Mouse (Mus musculus): Measurements from ENCODE around the gene Nek8. TPM values are rescaled to one million over a fixed set of nuclear protein-coding genes. Genes with fewer than 3 reads are reported as not detected.

The Nek8 gene
- polyA plus RNA-seq, 1 experiment, result 4.8 TPM

GRCm38 (mm10) chr11:78205361-78206206 lies 29.1 kb upstream of the Nek8 start:
- H3K27ac ChIP-seq (ENCODE audit: insufficient read depth, low read length), result no peak overlapping the region
- H3K4me1 ChIP-seq (ENCODE audit: control insufficient read depth, insufficient read depth, low read length), result no peaks in the 10 kb centered on the region
- no peak for DNase-seq
- WGBS, result 71% methylated on average over 13 of the region's 13 CpGs
- no peaks in the 10 kb centered on the region for H3K27me3 ChIP-seq (ENCODE audit: control insufficient read depth, insufficient read depth, low read length)
- TF ChIP-seq POLR2A (IDR thresholded peaks at IDR 0.05; ENCODE audit: borderline replicate concordance, insufficient read depth, low read length) (no peak), CTCF (IDR thresholded peaks at IDR 0.05; ENCODE audit: borderline replicate concordance, insufficient read depth, low read depth, low read length) (no peak)
- H3K4me3 ChIP-seq (replicated peaks; ENCODE audit: insufficient read depth, low read depth, low read length), result no peak overlapping the region

GRCm38 (mm10) chr11:78204287-78204686 lies 27.8 kb upstream of the Nek8 start:
- DNase-seq, result no peak
- no peak overlapping the region for H3K4me3 ChIP-seq (replicated peaks; ENCODE audit: insufficient read depth, low read depth, low read length)
- H3K27me3 ChIP-seq (ENCODE audit: control insufficient read depth, insufficient read depth, low read length), result no peaks in the 10 kb centered on the region
- no peak for TF ChIP-seq POLR2A (IDR thresholded peaks at IDR 0.05; ENCODE audit: borderline replicate concordance, insufficient read depth, low read length)
- TF ChIP-seq CTCF (IDR thresholded peaks at IDR 0.05; ENCODE audit: borderline replicate concordance, insufficient read depth, low read depth, low read length), result no peak
- 38% methylated on average over 6 of the region's 6 CpGs for WGBS
- H3K27ac ChIP-seq (ENCODE audit: insufficient read depth, low read length), result peak overlapping the region; percentile 31; the same call in 1 of the 2 replicates
- no peaks in the 10 kb centered on the region for H3K4me1 ChIP-seq (ENCODE audit: control insufficient read depth, insufficient read depth, low read length)

- no peaks in the 10 kb centered on the region for H3K27me3 ChIP-seq (ENCODE audit: control insufficient read depth, insufficient read depth, low read length)
- WGBS, result 91% methylated on average over 3 of the region's 3 CpGs
Observed at GRCm38 (mm10) chr11:78202372-78202771, 25.9 kb upstream of the Nek8 start.

GRCm38 (mm10) chr11:78195101-78195863 lies 18.8 kb upstream of the Nek8 start:
- 60% methylated on average over 23 of the region's 23 CpGs for WGBS
- H3K27me3 ChIP-seq (ENCODE audit: control insufficient read depth, insufficient read depth, low read length), result no peaks in the 10 kb centered on the region
- H3K4me3 ChIP-seq (replicated peaks; ENCODE audit: insufficient read depth, low read depth, low read length), result no peak overlapping the region
- no peak for DNase-seq
- H3K27ac ChIP-seq (ENCODE audit: insufficient read depth, low read length), result no peak overlapping the region
- no peak for TF ChIP-seq POLR2A (IDR thresholded peaks at IDR 0.05; ENCODE audit: borderline replicate concordance, insufficient read depth, low read length)
- H3K4me1 ChIP-seq (ENCODE audit: control insufficient read depth, insufficient read depth, low read length), result no peaks in the 10 kb centered on the region

More at GRCm38 (mm10) chr11:78202372-78202771, 25.9 kb upstream of the Nek8 start:
- Histone ChIP-seq H3K27ac (ENCODE audit: insufficient read depth, low read length) (no peak overlapping the region), H3K4me1 (ENCODE audit: control insufficient read depth, insufficient read depth, low read length) (no peaks in the 10 kb centered on the region), H3K4me3 (replicated peaks; ENCODE audit: insufficient read depth, low read depth, low read length) (no peak overlapping the region)
- DNase-seq, result no peak
- TF ChIP-seq CTCF (IDR thresholded peaks at IDR 0.05; ENCODE audit: borderline replicate concordance, insufficient read depth, low read depth, low read length), result no peak
- no peak for TF ChIP-seq POLR2A (IDR thresholded peaks at IDR 0.05; ENCODE audit: borderline replicate concordance, insufficient read depth, low read length)

- TF ChIP-seq POLR2A (IDR thresholded peaks at IDR 0.05; ENCODE audit: borderline replicate concordance, insufficient read depth, low read length) (no peak), CTCF (IDR thresholded peaks at IDR 0.05; ENCODE audit: borderline replicate concordance, insufficient read depth, low read depth, low read length) (no peak)
- Histone ChIP-seq H3K4me1 (ENCODE audit: control insufficient read depth, insufficient read depth, low read length) (no peaks in the 10 kb centered on the region), H3K27me3 (ENCODE audit: control insufficient read depth, insufficient read depth, low read length) (no peaks in the 10 kb centered on the region), H3K27ac (ENCODE audit: insufficient read depth, low read length) (no peak overlapping the region), H3K4me3 (replicated peaks; ENCODE audit: insufficient read depth, low read depth, low read length) (peak overlapping the region; percentile 50)
- 5% methylated on average over 30 of the region's 30 CpGs for WGBS
- no peak for DNase-seq
Observed at GRCm38 (mm10) chr11:78194411-78195100, 18.1 kb upstream of the Nek8 start.

GRCm38 (mm10) chr11:78193113-78193512 lies 16.6 kb upstream of the Nek8 start, which contains the start of gene Proca1:
Gene Proca1 (plus strand): TSS chr11:78193392.
- Histone ChIP-seq H3K4me1 (ENCODE audit: control insufficient read depth, insufficient read depth, low read length) (no peaks in the 10 kb centered on the region), H3K27ac (ENCODE audit: insufficient read depth, low read length) (no peak within 1 kb of the TSS), H3K27me3 (ENCODE audit: control insufficient read depth, insufficient read depth, low read length) (peaks cover 3% of the 10 kb centered on the region; the same call in 1 of the 2 replicates), H3K4me3 (replicated peaks; ENCODE audit: insufficient read depth, low read depth, low read length) (no peak within 1 kb of the TSS)
- WGBS, result 75% methylated on average over 1 of the region's 1 CpGs
- no peak for DNase-seq
- TF ChIP-seq POLR2A (IDR thresholded peaks at IDR 0.05; ENCODE audit: borderline replicate concordance, insufficient read depth, low read length), result no peak
- no peak for TF ChIP-seq CTCF (IDR thresholded peaks at IDR 0.05; ENCODE audit: borderline replicate concordance, insufficient read depth, low read depth, low read length)

- no peak for DNase-seq
- WGBS, result 81% methylated on average over 6 of the region's 6 CpGs
- Histone ChIP-seq H3K4me1 (ENCODE audit: control insufficient read depth, insufficient read depth, low read length) (no peaks in the 10 kb centered on the region), H3K27me3 (ENCODE audit: control insufficient read depth, insufficient read depth, low read length) (peaks cover 3% of the 10 kb centered on the region; the same call in 1 of the 2 replicates), H3K27ac (ENCODE audit: insufficient read depth, low read length) (no peak overlapping the region), H3K4me3 (replicated peaks; ENCODE audit: insufficient read depth, low read depth, low read length) (no peak overlapping the region)
- TF ChIP-seq POLR2A (IDR thresholded peaks at IDR 0.05; ENCODE audit: borderline replicate concordance, insufficient read depth, low read length), result no peak
- no peak for TF ChIP-seq CTCF (IDR thresholded peaks at IDR 0.05; ENCODE audit: borderline replicate concordance, insufficient read depth, low read depth, low read length)
Observed at GRCm38 (mm10) chr11:78190041-78190440, 13.6 kb upstream of the Nek8 start.

Measured in cerebellum, adult 2 months (tissue).